Mouse (Mus musculus) heart, embryonic 12.5 days (tissue): Measurements from ENCODE around the gene Dab2. TPM values are rescaled to one million over a fixed set of nuclear protein-coding genes. Genes with fewer than 3 reads are reported as not detected.

ENCODE experiments used
- ATAC-seq: fragments of 200-750 bp; cut with Nextera tagmentation; 2 replicates; pipeline ENCODE4 v1.8.0; 2017; ENCODE audit warnings: moderate TSS enrichment, moderate library complexity; ENCODE audit not compliant: insufficient number of reproducible peaks, low FRiP score
- H3K27ac ChIP-seq: fragments of 300-500 bp; sonication (generic); 2 replicates; pipeline ENCODE4 v1.5.1; 2016; ENCODE audit warnings: mild to moderate bottlenecking, moderate library complexity; ENCODE audit not compliant: poor library complexity, severe bottlenecking
- H3K27me3 ChIP-seq: fragments of 300-500 bp; sonication (generic); replicated peaks from 2 replicates; pipeline ENCODE4 v1.6.1; 2016; ENCODE audit warnings: mild to moderate bottlenecking, moderate library complexity
- H3K36me3 ChIP-seq: fragments of 300-500 bp; sonication (generic); 2 replicates; pipeline ENCODE4 v1.6.1; 2016; ENCODE audit warnings: mild to moderate bottlenecking, moderate library complexity
- H3K4me1 ChIP-seq: fragments of 300-500 bp; sonication (generic); replicated peaks from 2 replicates; pipeline ENCODE4 v1.6.1; 2016; ENCODE audit warnings: mild to moderate bottlenecking
- H3K4me2 ChIP-seq: fragments of 300-500 bp; sonication (generic); 2 replicates; pipeline ENCODE4 v1.6.1; 2016; ENCODE audit warnings: mild to moderate bottlenecking, moderate library complexity
- H3K4me3 ChIP-seq: fragments of 300-500 bp; sonication (generic); 2 replicates; pipeline ENCODE4 v1.5.1; 2016; ENCODE audit warnings: mild to moderate bottlenecking
- H3K9ac ChIP-seq: fragments of 300-500 bp; sonication (generic); 2 replicates; pipeline ENCODE4 v1.6.1; 2016; ENCODE audit warnings: mild to moderate bottlenecking, moderate library complexity
- H3K9me3 ChIP-seq: fragments of 300-500 bp; sonication (generic); replicated peaks from 2 replicates; pipeline ENCODE4 v1.6.1; 2016; ENCODE audit warnings: mild to moderate bottlenecking, moderate library complexity
- WGBS: fragments of 180-500 bp; shearing (Covaris S2); methylation state at CpG from one replicate; pipeline ENCODE4 v1.1.7; 2016; 5-methylcytosine and 5-hydroxymethylcytosine counted together
- polyA plus RNA-seq: library from polyadenylated mRNA; unstranded; fragments of >200 nt; fragmentation: Nextera tagmentation; extraction: Ambion mirVana; gene quantifications from 2 replicates; pipeline ENCODE4 v1.2.1, GENCODE M21; 2016

Dab2 gene
- polyA plus RNA-seq, 1 experiment from 2014 or later = 47.1 TPM

DNA sequence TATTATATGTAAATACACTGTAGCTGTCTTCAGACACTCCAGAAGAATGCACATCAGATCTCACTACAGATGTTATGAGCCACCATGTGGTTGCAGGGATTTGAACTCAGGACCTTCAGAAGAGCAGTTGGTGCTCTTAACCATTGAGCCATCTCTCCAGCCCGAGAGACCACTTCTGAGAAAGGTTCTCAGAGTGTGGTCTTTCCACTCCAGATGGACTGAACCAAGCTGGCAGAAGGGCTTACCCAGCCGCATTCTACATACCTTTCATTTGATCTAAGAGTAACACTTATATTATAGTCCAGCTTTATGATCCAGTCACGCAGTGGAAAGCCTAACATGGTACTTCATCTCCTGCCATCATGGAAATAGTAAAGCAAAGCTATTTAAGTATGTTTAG lies 92.3 kb downstream of the Dab2 start:
- ATAC-seq = no peak
- Histone ChIP-seq H3K36me3 (peaks cover 15% of the 10 kb centered on the region), H3K27ac (no peak overlapping the region), H3K4me3 (no peak overlapping the region), H3K27me3 (no peaks in the 10 kb centered on the region), H3K4me1 (peaks cover 29% of the 10 kb centered on the region), H3K4me2 (no peak overlapping the region), H3K9me3 (no peaks in the 10 kb centered on the region), H3K9ac (no peak overlapping the region)
- WGBS = 90% methylated on average over 3 of the region's 3 CpGs

- peaks cover 16% of the 10 kb centered on the region for H3K36me3 ChIP-seq
- WGBS = 87% methylated on average over 4 of the region's 4 CpGs
- H3K27ac ChIP-seq = no peak overlapping the region
- no peaks in the 10 kb centered on the region for H3K9me3 ChIP-seq
- H3K4me3 ChIP-seq = no peak overlapping the region
- H3K9ac ChIP-seq = no peak overlapping the region
- no peak for ATAC-seq
- peaks cover 23% of the 10 kb centered on the region for H3K4me1 ChIP-seq
- no peaks in the 10 kb centered on the region for H3K27me3 ChIP-seq
- no peak overlapping the region for H3K4me2 ChIP-seq
Observed at GRCm38 (mm10) chr15:6393624-6394023, 94.0 kb downstream of the Dab2 start.

GRCm38 (mm10) chr15:6398211-6398610 lies 98.6 kb downstream of the Dab2 start:
- Histone ChIP-seq H3K36me3 (peaks cover 7% of the 10 kb centered on the region), H3K4me2 (no peak overlapping the region), H3K27me3 (no peaks in the 10 kb centered on the region), H3K9me3 (no peaks in the 10 kb centered on the region), H3K27ac (no peak overlapping the region), H3K4me3 (no peak overlapping the region), H3K4me1 (no peaks in the 10 kb centered on the region), H3K9ac (no peak overlapping the region)
- WGBS = 88% methylated on average over 4 of the region's 4 CpGs
- no peak for ATAC-seq

DNA sequence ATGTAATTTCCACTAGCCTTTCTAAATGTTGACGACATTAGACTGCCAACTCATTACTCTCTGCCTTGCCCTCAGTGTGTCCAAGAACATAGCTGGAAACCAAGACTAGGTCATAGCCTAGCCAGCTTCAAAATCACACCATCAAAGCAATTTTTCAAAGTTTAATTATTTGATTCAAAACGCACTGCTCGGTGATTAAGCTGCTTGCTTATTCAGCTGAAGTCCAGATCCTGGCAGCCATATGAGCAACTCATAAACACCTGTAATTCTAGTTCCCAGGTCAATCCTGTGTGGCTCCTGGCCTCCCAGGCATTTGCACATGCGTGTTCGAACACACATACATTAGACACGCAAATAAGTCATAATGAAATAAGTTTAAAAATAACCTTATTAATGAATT lies 99.3 kb downstream of the Dab2 start:
- no peak overlapping the region for H3K27ac ChIP-seq
- H3K4me2 ChIP-seq = no peak overlapping the region
- WGBS = 90% methylated on average over 6 of the region's 6 CpGs
- ATAC-seq = no peak
- H3K36me3 ChIP-seq = peaks cover 6% of the 10 kb centered on the region
- H3K9me3 ChIP-seq = no peaks in the 10 kb centered on the region
- H3K9ac ChIP-seq = no peak overlapping the region
- H3K27me3 ChIP-seq = no peaks in the 10 kb centered on the region
- H3K4me1 ChIP-seq = no peaks in the 10 kb centered on the region
- H3K4me3 ChIP-seq = no peak overlapping the region

- H3K4me2 ChIP-seq = no peak overlapping the region
- no peak overlapping the region for H3K9ac ChIP-seq
- no peaks in the 10 kb centered on the region for H3K4me1 ChIP-seq
- WGBS = 57% methylated on average over 8 of the region's 8 CpGs
- no peak overlapping the region for H3K27ac ChIP-seq
- no peaks in the 10 kb centered on the region for H3K27me3 ChIP-seq
- H3K9me3 ChIP-seq = no peaks in the 10 kb centered on the region
- no peak overlapping the region for H3K4me3 ChIP-seq
- ATAC-seq = no peak
- peaks cover 6% of the 10 kb centered on the region for H3K36me3 ChIP-seq
Observed at GRCm38 (mm10) chr15:6400115-6400514, 100.5 kb downstream of the Dab2 start.

DNA sequence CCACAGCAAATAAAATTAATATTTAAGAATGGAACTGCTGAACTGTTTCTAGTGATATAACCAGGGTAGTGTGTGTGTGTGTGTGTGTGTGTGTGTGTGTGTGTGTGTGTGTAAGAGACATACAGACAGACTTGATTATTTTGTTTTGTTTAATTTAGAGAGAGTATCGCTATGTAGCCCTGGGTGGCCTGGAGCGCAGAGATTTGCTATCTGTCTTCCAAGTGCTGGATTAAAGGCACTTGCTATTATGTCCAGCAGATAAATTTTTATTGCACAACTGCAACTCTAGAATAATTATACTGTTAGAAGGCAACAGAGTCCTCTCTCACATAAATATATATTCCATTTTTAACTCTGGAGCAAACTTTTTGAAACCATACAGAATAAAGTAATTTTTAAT lies 102.8 kb downstream of the Dab2 start:
- H3K4me3 ChIP-seq = no peak overlapping the region
- ATAC-seq = no peak

DNA sequence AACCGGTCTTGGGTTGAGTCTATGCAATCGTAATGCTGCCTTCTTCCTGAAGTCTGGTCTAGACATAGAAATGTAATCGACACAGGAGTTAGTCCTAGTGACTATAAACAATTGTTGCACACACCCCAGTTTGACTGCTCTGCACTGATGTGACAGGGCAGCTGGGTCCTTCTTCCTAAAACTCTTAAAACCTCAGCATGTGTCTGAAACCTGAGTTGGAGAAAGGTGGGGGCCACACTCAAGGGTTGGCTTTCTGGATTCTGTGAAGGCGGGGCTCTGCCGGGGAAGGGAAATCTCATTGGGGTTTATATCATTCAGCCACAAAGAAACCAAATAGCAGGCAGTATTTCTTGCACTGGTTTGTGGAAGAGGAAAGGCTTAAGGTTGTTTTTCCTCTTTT lies 104.6 kb downstream of the Dab2 start:
- H3K27me3 ChIP-seq = no peaks in the 10 kb centered on the region
- H3K4me3 ChIP-seq = no peak overlapping the region
- no peak overlapping the region for H3K4me2 ChIP-seq
- WGBS = 83% methylated on average over 5 of the region's 5 CpGs
- H3K4me1 ChIP-seq = 0 out of 2 replicates have a peak, but pooled peaks cover 4% of the 10 kb centered on the region
- H3K36me3 ChIP-seq = peaks cover 7% of the 10 kb centered on the region
- H3K9me3 ChIP-seq = no peaks in the 10 kb centered on the region
- no peak overlapping the region for H3K27ac ChIP-seq
- H3K9ac ChIP-seq = no peak overlapping the region
- ATAC-seq = no peak

More for the DNA sequence above, 102.8 kb downstream of the Dab2 start:
- Histone ChIP-seq H3K4me1 (0 out of 2 replicates have a peak, but pooled peaks cover 4% of the 10 kb centered on the region), H3K27ac (no peak overlapping the region), H3K36me3 (peaks cover 7% of the 10 kb centered on the region), H3K9ac (no peak overlapping the region), H3K9me3 (no peaks in the 10 kb centered on the region), H3K27me3 (no peaks in the 10 kb centered on the region), H3K4me2 (no peak overlapping the region)
- WGBS = 82% methylated on average over 2 of the region's 2 CpGs

DNA sequence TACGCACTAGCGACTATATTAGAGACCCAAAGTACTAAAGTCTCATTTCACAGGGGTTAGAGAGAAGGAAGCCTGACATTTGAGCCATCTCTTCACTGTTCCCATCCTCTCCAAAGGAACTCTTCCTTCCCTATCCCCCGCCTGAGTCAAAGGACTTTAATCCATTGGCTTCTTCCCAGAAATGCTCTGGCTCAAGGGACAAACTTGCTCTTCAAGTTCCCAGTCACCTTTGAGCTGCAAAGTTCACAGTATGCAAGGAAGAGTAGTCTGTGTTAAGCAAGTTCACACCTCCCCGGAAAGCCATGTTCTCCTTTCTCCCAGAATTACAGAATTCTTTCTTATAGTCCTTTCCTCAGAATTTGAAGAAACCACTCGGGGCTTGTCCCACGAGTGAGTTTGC lies 107.2 kb downstream of the Dab2 start:
- H3K4me1 ChIP-seq = peaks cover 4% of the 10 kb centered on the region; the same call in 1 of the 2 replicates
- no peak overlapping the region for H3K4me2 ChIP-seq
- no peak overlapping the region for H3K27ac ChIP-seq
- H3K9ac ChIP-seq = no peak overlapping the region
- no peaks in the 10 kb centered on the region for H3K27me3 ChIP-seq
- H3K4me3 ChIP-seq = no peak overlapping the region
- WGBS = 82% methylated on average over 6 of the region's 6 CpGs
- no peak for ATAC-seq
- H3K36me3 ChIP-seq = peaks cover 7% of the 10 kb centered on the region
- no peaks in the 10 kb centered on the region for H3K9me3 ChIP-seq

DNA sequence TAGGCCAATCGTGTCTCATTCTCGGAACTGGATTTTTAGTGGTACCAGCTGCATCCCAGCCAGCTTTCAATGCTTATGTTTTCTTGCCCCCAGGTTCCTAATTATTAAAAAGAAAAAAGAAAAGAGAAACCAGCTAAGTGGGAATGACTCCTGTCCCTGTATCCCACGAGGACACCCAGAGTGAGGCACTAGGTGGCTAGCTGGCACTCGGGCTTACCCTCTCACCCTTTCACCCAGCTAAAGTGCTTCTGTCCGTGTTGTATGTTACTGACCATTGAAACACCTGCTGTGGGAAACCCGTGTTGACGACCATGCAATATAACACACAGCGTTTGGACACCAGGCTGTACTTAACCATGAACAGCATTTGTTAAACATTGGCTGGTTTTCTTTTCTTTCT lies 109.4 kb downstream of the Dab2 start:
- ATAC-seq = no peak
- Histone ChIP-seq H3K36me3 (peaks cover 7% of the 10 kb centered on the region), H3K27me3 (no peaks in the 10 kb centered on the region), H3K4me1 (peaks cover 10% of the 10 kb centered on the region), H3K27ac (no peak overlapping the region), H3K4me3 (no peak overlapping the region), H3K9ac (no peak overlapping the region), H3K4me2 (no peak overlapping the region), H3K9me3 (no peaks in the 10 kb centered on the region)
- 86% methylated on average over 8 of the region's 8 CpGs for WGBS

DNA sequence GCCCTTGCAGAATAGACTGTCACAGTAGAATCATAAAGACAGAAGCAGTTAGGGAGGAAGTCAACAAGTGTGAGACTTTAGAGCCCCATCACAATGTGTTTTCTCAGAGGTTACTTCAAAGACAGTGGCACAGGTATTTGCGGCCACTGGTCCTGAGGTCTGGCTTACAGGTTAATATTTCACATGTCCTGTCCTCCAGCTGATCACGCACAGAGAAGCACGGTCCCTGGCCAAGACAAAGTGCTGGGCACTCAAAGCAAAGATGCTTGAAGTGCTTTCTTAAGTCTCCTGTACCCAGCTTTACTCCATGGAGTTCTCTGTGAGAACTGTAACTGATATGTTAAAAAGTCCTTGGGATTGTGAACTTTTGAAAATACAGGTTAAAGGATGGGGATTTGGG lies 110.6 kb downstream of the Dab2 start:
- Histone ChIP-seq H3K36me3 (peaks cover 9% of the 10 kb centered on the region), H3K9ac (no peak overlapping the region), H3K4me2 (no peak overlapping the region), H3K27ac (no peak overlapping the region), H3K27me3 (no peaks in the 10 kb centered on the region), H3K4me1 (peaks cover 10% of the 10 kb centered on the region), H3K4me3 (no peak overlapping the region), H3K9me3 (no peaks in the 10 kb centered on the region)
- WGBS = 81% methylated on average over 3 of the region's 3 CpGs
- no peak for ATAC-seq

GRCm38 (mm10) chr15:6411334-6411733 lies 111.7 kb downstream of the Dab2 start:
- H3K4me2 ChIP-seq = no peak overlapping the region
- no peaks in the 10 kb centered on the region for H3K27me3 ChIP-seq
- H3K36me3 ChIP-seq = peaks cover 8% of the 10 kb centered on the region
- WGBS = 69% methylated on average over 6 of the region's 6 CpGs
- H3K4me3 ChIP-seq = no peak overlapping the region
- no peak overlapping the region for H3K9ac ChIP-seq
- H3K9me3 ChIP-seq = no peaks in the 10 kb centered on the region
- ATAC-seq = no peak
- H3K4me1 ChIP-seq = peaks cover 9% of the 10 kb centered on the region
- H3K27ac ChIP-seq = no peak overlapping the region

DNA sequence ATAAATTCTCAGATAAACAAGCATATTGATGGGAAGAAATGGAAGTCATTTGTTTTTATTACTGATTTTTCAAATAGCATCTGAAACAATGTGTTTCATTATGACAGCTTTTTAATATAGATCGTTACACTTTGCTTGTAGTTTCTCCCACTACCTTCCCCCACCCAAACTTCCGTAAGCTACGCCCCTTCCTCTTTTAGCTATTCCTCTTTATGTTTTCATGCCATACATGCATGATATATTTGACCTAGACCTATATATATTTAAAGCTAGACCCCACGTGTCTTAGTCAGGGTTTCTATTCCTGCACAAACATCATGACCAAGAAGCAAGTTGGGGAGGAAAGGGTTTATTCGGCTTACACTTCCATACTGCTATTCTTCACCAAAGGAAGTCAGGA lies 115.7 kb downstream of the Dab2 start:
- Histone ChIP-seq H3K4me3 (no peak overlapping the region), H3K27ac (no peak overlapping the region), H3K4me1 (peaks cover 5% of the 10 kb centered on the region), H3K9ac (no peak overlapping the region), H3K27me3 (no peaks in the 10 kb centered on the region), H3K4me2 (no peak overlapping the region), H3K9me3 (no peaks in the 10 kb centered on the region), H3K36me3 (peaks cover 27% of the 10 kb centered on the region)
- 87% methylated on average over 5 of the region's 5 CpGs for WGBS
- no peak for ATAC-seq
